Mouse (Mus musculus) MEL (cell line): ENCODE data around the gene Syna. TPM values are rescaled to one million over a fixed set of nuclear protein-coding genes. Genes with fewer than 3 reads are reported as not detected.

Experiments used
- DNase-seq: peaks from one replicate; pipeline ENCODE4 v3.0.0; 2011; ENCODE audit warnings: low read depth, low spot score
- H3K27ac ChIP-seq: 2 replicates; pipeline ENCODE4 v1.5.1; 2012; ENCODE audit warnings: low read depth, mild to moderate bottlenecking, control low read depth, low read length, moderate library complexity; ENCODE audit not compliant: control insufficient read depth
- H3K27me3 ChIP-seq, 2 experiments: fragments of 150-350 bp in 1 of 2; sonication (generic) in 1 of 2; 2 replicates each; pipeline ENCODE4 v1.6.1; 2012; ENCODE audit warnings: low read length in 2 of 2, mild to moderate bottlenecking in 2 of 2, improper control_type of control experiment in 1 of 2, moderate library complexity in 1 of 2; ENCODE audit not compliant: insufficient read depth in 2 of 2, control insufficient read depth in 1 of 2
- H3K36me3 ChIP-seq, 2 experiments: 2 replicates each; pipeline ENCODE4 v1.6.1; 2012 to 2014; ENCODE audit warnings: low read length in 2 of 2, improper control_type of control experiment in 1 of 2, inconsistent platforms in 1 of 2, mild to moderate bottlenecking in 1 of 2; ENCODE audit not compliant: insufficient read depth in 2 of 2, control insufficient read depth in 1 of 2
- H3K4me1 ChIP-seq, 2 experiments: fragments of 150-350 bp in 1 of 2; sonication (generic) in 1 of 2; 2 replicates each; pipeline ENCODE4 v1.6.1; 2012; ENCODE audit warnings: low read length in 2 of 2, improper control_type of control experiment in 1 of 2, mild to moderate bottlenecking in 1 of 2; ENCODE audit not compliant: insufficient read depth in 2 of 2, control insufficient read depth in 1 of 2
- H3K4me3 ChIP-seq, 2 experiments: fragments of 150-350 bp in 1 of 2; sonication (generic) in 1 of 2; 2 replicates each; pipeline ENCODE4 v1.5.1; 2012; ENCODE audit warnings: low read depth in 2 of 2, low read length in 2 of 2, mild to moderate bottlenecking in 2 of 2, moderate library complexity in 2 of 2, control low read depth in 1 of 2, improper control_type of control experiment in 1 of 2; ENCODE audit not compliant: control insufficient read depth in 1 of 2, insufficient read depth in 1 of 2
- H3K79me2 ChIP-seq: 2 replicates; pipeline ENCODE4 v1.6.1; 2012; ENCODE audit warnings: mild to moderate bottlenecking, low read length, moderate library complexity; ENCODE audit not compliant: control insufficient read depth, poor library complexity, insufficient read depth
- H3K9ac ChIP-seq: 2 replicates; pipeline ENCODE4 v1.6.1; 2012; ENCODE audit warnings: low read depth, mild to moderate bottlenecking, control low read depth, low read length, moderate library complexity; ENCODE audit not compliant: control insufficient read depth, poor library complexity, severe bottlenecking
- H3K9me3 ChIP-seq: fragments of 150-350 bp; sonication (generic); replicated peaks from 2 replicates; pipeline ENCODE4 v1.6.1; 2012; ENCODE audit warnings: mild to moderate bottlenecking, low read length, improper control_type of control experiment, moderate library complexity; ENCODE audit not compliant: insufficient read depth
- CHD1 ChIP-seq: IDR thresholded peaks from 2 replicates; pipeline ENCODE4 v1.6.1; 2012; ENCODE audit warnings: low read depth, mild to moderate bottlenecking, inconsistent platforms, low read length, improper control_type of control experiment
- CTCF ChIP-seq, 3 experiments: IDR thresholded peaks in 2 of 3; conservative IDR thresholded peaks in 1 of 3; 2 replicates each; pipeline ENCODE4 v1.5.1; 2011 to 2012; ENCODE audit warnings: low read length in 3 of 3, low read depth in 2 of 3, mild to moderate bottlenecking in 2 of 3, improper control_type of control experiment in 1 of 3, inconsistent platforms in 1 of 3, mixed read lengths in 1 of 3, moderate library complexity in 1 of 3; ENCODE audit not compliant: control insufficient read depth in 1 of 3, insufficient read depth in 1 of 3, poor library complexity in 1 of 3, severe bottlenecking in 1 of 3
- E2F4 ChIP-seq: IDR thresholded peaks from 2 replicates; pipeline ENCODE4 v1.6.1; 2011; ENCODE audit warnings: low read depth, low read length, improper control_type of control experiment, borderline replicate concordance
- ELF1 ChIP-seq: IDR thresholded peaks from 2 replicates; pipeline ENCODE4 v1.6.1; 2014; ENCODE audit warnings: low read depth, mild to moderate bottlenecking, inconsistent platforms, low read length, improper control_type of control experiment, moderate library complexity
- EP300 ChIP-seq, 2 experiments: IDR thresholded peaks; 2 replicates each; pipeline ENCODE4 v1.6.1; 2011; ENCODE audit warnings: improper control_type of control experiment in 2 of 2, low read length in 2 of 2, low read depth in 1 of 2, mild to moderate bottlenecking in 1 of 2
- ETS1 ChIP-seq: IDR thresholded peaks from 2 replicates; pipeline ENCODE4 v1.6.1; 2012; ENCODE audit warnings: low read depth, mild to moderate bottlenecking, inconsistent platforms, low read length, improper control_type of control experiment, moderate library complexity
- GATA1 ChIP-seq: IDR thresholded peaks from 2 replicates; pipeline ENCODE4 v1.6.1; 2011; ENCODE audit warnings: low read depth, low read length, improper control_type of control experiment
- HCFC1 ChIP-seq: IDR thresholded peaks from 2 replicates; pipeline ENCODE4 v1.6.1; 2012; ENCODE audit warnings: low read depth, mild to moderate bottlenecking, inconsistent platforms, low read length, improper control_type of control experiment, moderate library complexity
- JUND ChIP-seq: IDR thresholded peaks from 2 replicates; pipeline ENCODE4 v1.6.1; 2011; ENCODE audit warnings: low read depth, mild to moderate bottlenecking, improper control_type of control experiment, low read length
- MAZ ChIP-seq: IDR thresholded peaks from 2 replicates; pipeline ENCODE4 v1.6.1; 2012; ENCODE audit warnings: low read depth, mild to moderate bottlenecking, inconsistent platforms, low read length, improper control_type of control experiment
- MEF2A ChIP-seq: IDR thresholded peaks from 2 replicates; pipeline ENCODE4 v1.6.1; 2014; ENCODE audit warnings: low read depth, mild to moderate bottlenecking, inconsistent platforms, low read length, improper control_type of control experiment; ENCODE audit not compliant: poor library complexity, insufficient replicate concordance, severe bottlenecking; ENCODE audit errors: extremely low read depth
- MXI1 ChIP-seq: IDR thresholded peaks from 2 replicates; pipeline ENCODE4 v1.6.1; 2011; ENCODE audit warnings: mild to moderate bottlenecking, low read depth, low read length, improper control_type of control experiment
- POLR2A ChIP-seq, 2 experiments: IDR thresholded peaks; 2 replicates each; pipeline ENCODE4 v1.6.1; 2011 to 2012; ENCODE audit warnings: low read length in 2 of 2, mild to moderate bottlenecking in 2 of 2, control low read depth in 1 of 2, improper control_type of control experiment in 1 of 2, low read depth in 1 of 2, moderate library complexity in 1 of 2; ENCODE audit not compliant: control insufficient read depth in 1 of 2, insufficient read depth in 1 of 2, poor library complexity in 1 of 2
- POLR2AphosphoS2 ChIP-seq: IDR thresholded peaks from 2 replicates; pipeline ENCODE4 v1.6.1; 2011; ENCODE audit warnings: low read length, improper control_type of control experiment
- POLR2AphosphoS5 ChIP-seq: IDR thresholded peaks from 2 replicates; pipeline ENCODE4 v1.6.1; 2012; ENCODE audit warnings: low read depth, borderline replicate concordance, mild to moderate bottlenecking, inconsistent platforms, low read length, moderate library complexity, mixed read lengths
- RAD21 ChIP-seq: IDR thresholded peaks from 2 replicates; pipeline ENCODE4 v1.6.1; 2011; ENCODE audit warnings: mild to moderate bottlenecking, low read depth, low read length, improper control_type of control experiment
- SMC3 ChIP-seq: IDR thresholded peaks from 2 replicates; pipeline ENCODE4 v1.6.1; 2011; ENCODE audit warnings: low read depth, low read length, improper control_type of control experiment
- TBP ChIP-seq: IDR thresholded peaks from 2 replicates; pipeline ENCODE4 v1.8.0; 2011; ENCODE audit warnings: low read depth, low read length, improper control_type of control experiment
- TCF12 ChIP-seq: IDR thresholded peaks from 2 replicates; pipeline ENCODE4 v1.6.1; 2014; ENCODE audit warnings: low read depth, mild to moderate bottlenecking, inconsistent platforms, low read length, improper control_type of control experiment, moderate library complexity
- UBTF ChIP-seq: IDR thresholded peaks from 2 replicates; pipeline ENCODE4 v1.6.1; 2012; ENCODE audit warnings: low read depth, mild to moderate bottlenecking, inconsistent platforms, low read length, improper control_type of control experiment, moderate library complexity, borderline replicate concordance; ENCODE audit not compliant: insufficient read depth
- USF2 ChIP-seq, 2 experiments: IDR thresholded peaks; 2 replicates each; pipeline ENCODE4 v1.6.1; 2011 to 2012; ENCODE audit warnings: improper control_type of control experiment in 2 of 2, low read length in 2 of 2, borderline replicate concordance in 1 of 2, inconsistent platforms in 1 of 2, low read depth in 1 of 2, mild to moderate bottlenecking in 1 of 2; ENCODE audit not compliant: insufficient read depth in 1 of 2
- ZKSCAN1 ChIP-seq: IDR thresholded peaks from 2 replicates; pipeline ENCODE4 v1.6.1; 2012; ENCODE audit warnings: low read depth, mild to moderate bottlenecking, inconsistent platforms, low read length, improper control_type of control experiment, moderate library complexity
- ZMIZ1 ChIP-seq: IDR thresholded peaks from 2 replicates; pipeline ENCODE4 v1.6.1; 2012; ENCODE audit warnings: low read depth, mild to moderate bottlenecking, inconsistent platforms, low read length, improper control_type of control experiment, moderate library complexity
- polyA plus RNA-seq, 2 experiments: library from polyadenylated mRNA; stranded (reverse) in 1 of 2; unstranded in 1 of 2; fragments of >175 nt in 1 of 2; fragments of >200 nt in 1 of 2; gene quantifications; 2 replicates each; pipeline versions ENCODE4 v1.2.1 to v1.2.4; 2012; ENCODE audit warnings: low replicate concordance in 2 of 2, low read depth in 1 of 2; ENCODE audit not compliant: insufficient read length in 2 of 2, insufficient read depth in 1 of 2, missing spikeins in 1 of 2
- total RNA-seq: library from RNA; depleted of rRNA; stranded (reverse); fragments of 300-350 nt; gene quantifications from 2 replicates; pipeline ENCODE4 v1.2.3, GENCODE M21; 2012

Syna gene
- total and polyA plus RNA-seq, 3 experiments, result 0.21 TPM; not detected in 2

- H3K36me3 ChIP-seq, result no peaks in the 10 kb centered on the region
- no peak overlapping the region for H3K27ac ChIP-seq
- H3K4me3 ChIP-seq, result no peak overlapping the region
- H3K4me1 ChIP-seq, result no peaks in the 10 kb centered on the region
- H3K79me2 ChIP-seq, result no peaks in the 10 kb centered on the region
- H3K9ac ChIP-seq, result no peak overlapping the region
- H3K27me3 ChIP-seq, result no peaks in the 10 kb centered on the region
- DNase-seq, result no peak
- TF ChIP-seq ZKSCAN1 (no peak), JUND (no peak), CHD1 (no peak), POLR2AphosphoS2 (no peak), POLR2AphosphoS5 (no peak), EP300 (IDR thresholded peaks at IDR 0.05; ENCODE audit: low read depth in 1 of 2, low read length in 2 of 2) (no peak), SMC3 (no peak), POLR2A (IDR thresholded peaks at IDR 0.05; ENCODE audit: control insufficient read depth in 1 of 2, insufficient read depth in 1 of 2, low read depth in 1 of 2, low read length in 2 of 2, poor library complexity in 1 of 2) (no peak)
- H3K9me3 ChIP-seq, result no peaks in the 10 kb centered on the region
These were observed 29.1 kb downstream of the Syna start for GRCm38 (mm10) chr5:134530830-134531229.

- Histone ChIP-seq H3K9me3 (no peaks in the 10 kb centered on the region), H3K27me3 (no peaks in the 10 kb centered on the region), H3K9ac (no peak overlapping the region), H3K36me3 (no peaks in the 10 kb centered on the region), H3K27ac (no peak overlapping the region), H3K4me3 (no peak overlapping the region), H3K79me2 (no peaks in the 10 kb centered on the region), H3K4me1 (no peaks in the 10 kb centered on the region)
- no peak for DNase-seq
- TF ChIP-seq TCF12, result no peak
- no peak for TF ChIP-seq HCFC1
- TF ChIP-seq POLR2AphosphoS5, result no peak
- TF ChIP-seq TBP, result no peak
- no peak for TF ChIP-seq MAZ
- TF ChIP-seq MEF2A, result no peak
- TF ChIP-seq GATA1, result no peak
- TF ChIP-seq RAD21, result no peak
- no peak for TF ChIP-seq E2F4
- TF ChIP-seq ELF1, result no peak
- TF ChIP-seq CHD1, result no peak
- no peak for TF ChIP-seq MXI1
- no peak for TF ChIP-seq ZMIZ1
- TF ChIP-seq CTCF (IDR thresholded peaks at IDR 0.05 in 2 of 3, conservative IDR thresholded peaks at IDR 0.05 in 1 of 3; ENCODE audit: control insufficient read depth in 1 of 3, insufficient read depth in 1 of 3, low read depth in 2 of 3, low read length in 3 of 3, poor library complexity in 1 of 3, severe bottlenecking in 1 of 3), result no peak
- TF ChIP-seq USF2 (IDR thresholded peaks at IDR 0.05; ENCODE audit: borderline replicate concordance in 1 of 2, insufficient read depth in 1 of 2, low read depth in 1 of 2, low read length in 2 of 2), result no peak
- no peak for TF ChIP-seq UBTF
- no peak for TF ChIP-seq ETS1
- no peak for TF ChIP-seq JUND
These were observed 31.5 kb downstream of the Syna start for GRCm38 (mm10) chr5:134528488-134528887.
